Comparison of ENCODE assay signal across 25 mouse cellular contexts in genomic region chr3:36816633-36817032, GRCm38 (mm10). TPM values are rescaled to one million over a fixed set of nuclear protein-coding genes. Genes with fewer than 3 reads are reported as not detected.
A peak's percentile ranks its signal among the peaks of the same experiment; 100 is the strongest.
DNase-seq lines count a peak whose midpoint lies in the region; ATAC-seq and TF ChIP-seq lines count a peak whose summit lies in the region.
"Had no signal": no experiment of that assay in that cellular context is flagged by ENCODE, and none has a peak within 500 bp of the region (broad histone marks: within the 10 kb centered on the region; RNA-seq: fewer than 3 reads in every experiment).

No protein-coding gene starts in this region.

- 95% methylated on average over 5 of the region's 5 CpGs for WGBS in forebrain, embryonic 16.5 days

- peak; percentile 27; the same call in 1 of the 2 replicates for ATAC-seq in megakaryocyte, adult 5-6 weeks (ENCODE audit: poor library complexity, severe bottlenecking)
- no peak for ATAC-seq in forebrain, embryonic 16.5 days
- ATAC-seq in megakaryocyte-erythroid progenitor cell, adult 5-6 weeks (replicated peaks; ENCODE audit: low FRiP score, low TSS enrichment, poor library complexity, severe bottlenecking): no peak
- ATAC-seq: CD4-positive, CD25-positive, alpha-beta regulatory T cell, adult 4 months; forebrain, embryonic 14.5 days; forebrain, postnatal 0 days had no signal

- H3K4me3 ChIP-seq in CH12.LX (replicated peaks in 1 of 3; ENCODE audit: low read depth in 2 of 3, low read length in 2 of 3, poor library complexity in 1 of 3): no peak overlapping the region
- no peak overlapping the region for H3K4me3 ChIP-seq in forebrain, embryonic 16.5 days (replicated peaks; ENCODE audit: low read length)
- H3K4me3 ChIP-seq: embryonic facial prominence, embryonic 13.5 days; embryonic facial prominence, embryonic 15.5 days; erythroblast, embryonic 14.5 days; forebrain, embryonic 10.5 days; forebrain, embryonic 12.5 days had no signal

- dilution Hi-C loops in CH12.LX (cut with MboI; ENCODE audit: extremely low pct_ligation_motif_present, extremely low pct_unique_long_range_greater_than_20kb, low sequenced_read_pairs): no loop called here

- peak; percentile 80 for TF ChIP-seq EP300 in CH12.LX (IDR thresholded peaks at IDR 0.05; ENCODE audit: low read length)

- H3K27me3 ChIP-seq in CH12.LX (replicated peaks): no peaks in the 10 kb centered on the region
- no peaks in the 10 kb centered on the region for H3K27me3 ChIP-seq in splenic B cell, adult 2 months (ENCODE audit: control insufficient read depth, insufficient read depth, low read length, poor library complexity, severe bottlenecking)
- no peaks in the 10 kb centered on the region for H3K27me3 ChIP-seq in forebrain, embryonic 16.5 days (replicated peaks; ENCODE audit: control insufficient read depth, insufficient read depth, low read length)
- H3K27me3 ChIP-seq: embryonic facial prominence, embryonic 13.5 days; embryonic facial prominence, embryonic 15.5 days; forebrain, embryonic 12.5 days had no signal

- H3K4me1 ChIP-seq in CH12.LX (ENCODE audit: control insufficient read depth in 1 of 2, insufficient read depth in 2 of 2): peaks cover 2 to 13% of the 10 kb centered on the region in 2 experiments; a peak in 2 of 4 replicates
- H3K4me1 ChIP-seq in forebrain, embryonic 16.5 days (replicated peaks; ENCODE audit: control insufficient read depth, insufficient read depth, low read length): no peaks in the 10 kb centered on the region
- H3K4me1 ChIP-seq: embryonic facial prominence, embryonic 13.5 days; embryonic facial prominence, embryonic 15.5 days; forebrain, embryonic 10.5 days; forebrain, embryonic 12.5 days had no signal

- TF ChIP-seq POLR2A in CH12.LX (IDR thresholded peaks at IDR 0.05; ENCODE audit: low read depth, low read length): no peak

- in situ Hi-C loops in CH12.LX (cut with MboI; ENCODE audit: low pct_ligation_motif_present, low pct_unique_long_range_greater_than_20kb, low sequenced_read_pairs): no loop called here

- H3K9me3 ChIP-seq in CH12.LX (replicated peaks; ENCODE audit: low read length): no peaks in the 10 kb centered on the region
- no peaks in the 10 kb centered on the region for H3K9me3 ChIP-seq in forebrain, embryonic 16.5 days (ENCODE audit: control insufficient read depth, low read length)
- H3K9me3 ChIP-seq: embryonic facial prominence, embryonic 13.5 days; embryonic facial prominence, embryonic 15.5 days; forebrain, embryonic 10.5 days; forebrain, embryonic 12.5 days had no signal

- no peak overlapping the region for H3K9ac ChIP-seq in CH12.LX (ENCODE audit: insufficient read depth, low read depth)
- no peak overlapping the region for H3K9ac ChIP-seq in forebrain, embryonic 16.5 days (replicated peaks; ENCODE audit: low read depth, low read length)
- H3K9ac ChIP-seq: embryonic facial prominence, embryonic 13.5 days; embryonic facial prominence, embryonic 15.5 days; forebrain, embryonic 12.5 days; forebrain, postnatal 0 days had no signal

- TF ChIP-seq CTCF in CH12.LX (conservative IDR thresholded peaks at IDR 0.05 in 1 of 2, IDR thresholded peaks at IDR 0.05 in 1 of 2; ENCODE audit: low read depth in 2 of 2, low read length in 2 of 2): no peak

- DNase-seq in spleen, postnatal 36 days (ENCODE audit: low spot score in 2 of 2): peak; percentile 19 to 28
- no peak for DNase-seq in spleen, postnatal 14 days (ENCODE audit: low spot score in 2 of 2)
- peak; percentile 39 for DNase-seq in CH12.LX (ENCODE audit: extremely low read depth)
- DNase-seq in splenic B cell, adult 2 months (ENCODE audit: low read depth, low spot score): peak; percentile 58
- no peak for DNase-seq in left cerebral cortex, adult 9 months (ENCODE audit: low spot score in 2 of 2)
- DNase-seq: adrenal gland, adult 2 months; adrenal gland, postnatal 10 days; adrenal gland, postnatal 25 days; cerebellum, adult 11-12 months; cerebellum, adult 8-10 months; cerebellum, adult 9-11 months; cerebellum, postnatal 14 days; cerebellum, postnatal 36 days; embryo, embryonic 11 days; forebrain, postnatal 0 days had no signal

- H3K79me2 ChIP-seq in CH12.LX (replicated peaks; ENCODE audit: control insufficient read depth, extremely low read depth, insufficient read depth, poor library complexity, severe bottlenecking): no peaks in the 10 kb centered on the region

- H3K36me3 ChIP-seq in CH12.LX (replicated peaks in 1 of 2; ENCODE audit: control insufficient read depth in 1 of 2, insufficient read depth in 1 of 2, low read length in 1 of 2): no peaks in the 10 kb centered on the region
- no peaks in the 10 kb centered on the region for H3K36me3 ChIP-seq in splenic B cell, adult 2 months (ENCODE audit: control insufficient read depth, insufficient read depth, low read length, poor library complexity, severe bottlenecking)
- H3K36me3 ChIP-seq in forebrain, embryonic 16.5 days (ENCODE audit: control insufficient read depth, insufficient read depth): no peaks in the 10 kb centered on the region
- H3K36me3 ChIP-seq: embryonic facial prominence, embryonic 13.5 days; embryonic facial prominence, embryonic 15.5 days; forebrain, embryonic 10.5 days; forebrain, embryonic 12.5 days had no signal

- no peak overlapping the region for H3K27ac ChIP-seq in CH12.LX (ENCODE audit: insufficient read depth, low read depth)
- H3K27ac ChIP-seq in forebrain, embryonic 16.5 days (ENCODE audit: low read length): no peak overlapping the region
- H3K27ac ChIP-seq: embryonic facial prominence, embryonic 13.5 days; embryonic facial prominence, embryonic 15.5 days; forebrain, embryonic 10.5 days; forebrain, embryonic 12.5 days had no signal

- no peak for TF ChIP-seq RAD21 in CH12.LX (IDR thresholded peaks at IDR 0.05; ENCODE audit: low read depth, low read length)

- peak overlapping the region; percentile 30; the same call in 1 of the 2 replicates for H3K4me2 ChIP-seq in CH12.LX (ENCODE audit: insufficient read depth, low read depth, poor library complexity, severe bottlenecking)
- H3K4me2 ChIP-seq in forebrain, embryonic 16.5 days (ENCODE audit: low read length): no peak overlapping the region
- H3K4me2 ChIP-seq: embryonic facial prominence, embryonic 13.5 days; embryonic facial prominence, embryonic 15.5 days; forebrain, embryonic 12.5 days had no signal

TF ChIP-seq in CH12.LX, 34 proteins besides CTCF, POLR2A, EP300 and RAD21:
- no peak for TF ChIP-seq POLR2AphosphoS2 (IDR thresholded peaks at IDR 0.05; ENCODE audit: low read depth, low read length)
- 0 out of 2 replicates have a peak, but pooled peaks have one; percentile 18 for TF ChIP-seq MAX (IDR thresholded peaks at IDR 0.05; ENCODE audit: low read length)
- TF ChIP-seq IRF4 (IDR thresholded peaks at IDR 0.05; ENCODE audit: low read depth, low read length): peak; percentile 85
- TF ChIP-seq MEF2A (IDR thresholded peaks at IDR 0.05; ENCODE audit: borderline replicate concordance, low read depth, low read length): 0 out of 2 replicates have a peak, but pooled peaks have one; percentile 17
- peak; percentile 70; the same call in 1 of the 2 replicates for TF ChIP-seq RCOR1 (conservative IDR thresholded peaks at IDR 0.05; ENCODE audit: low read depth, low read length)

RNA-seq across cellular contexts. Expression of gene 4932438A13Rik, which starts 46.3 kb away (rescaled TPM):
- total RNA-seq in CH12.LX (2012; rRNA removed): 12.8 and 14.7 TPM in 2 replicates
- total RNA-seq in CH12.LX (2014; rRNA removed): 5.9 and 6.3 TPM in 2 replicates
- 19.5 and 20.3 TPM in 2 replicates for polyA plus RNA-seq in CH12.LX (2012; ENCODE audit: insufficient read length, low read depth)
- 63.4 and 87.8 TPM in 2 replicates for total RNA-seq in megakaryocyte, adult 5-6 weeks (2015)
- total RNA-seq in megakaryocyte, adult 5-6 weeks (2017): 35.7 and 50.4 TPM in 2 replicates
- polyA plus RNA-seq in forebrain, embryonic 16.5 days (2015; fragmentation: Nextera tagmentation; extraction: Ambion mirVana): 79.1 and 92.5 TPM in 2 replicates
- total RNA-seq in megakaryocyte-erythroid progenitor cell, adult 5-6 weeks (2014; fragmentation: Nextera tagmentation): 67.8 and 79.9 TPM in 2 replicates
- 46.4 and 55.3 TPM in 2 replicates for total RNA-seq in megakaryocyte-erythroid progenitor cell, adult 5-6 weeks (2017)

Comparison
In these comparisons a context has a peak if more than half of its experiments do, and no peak if none do; other contexts are left out.
1. DNase-seq: peak in spleen, postnatal 36 days (2 of 2), CH12.LX (single experiment) and splenic B cell, adult 2 months (single experiment); none in spleen, postnatal 14 days (0 of 2) and left cerebral cortex, adult 9 months (0 of 2).